Mouse (Mus musculus): ENCODE results near the gene Atp6v1g1. TPM values are rescaled to one million over a fixed set of nuclear protein-coding genes. Genes with fewer than 3 reads are reported as not detected.

Atp6v1g1 gene
- polyA plus RNA-seq (2015; fragmentation: Nextera tagmentation; extraction: Ambion mirVana): 265 and 273 TPM in 2 replicates

GRCm38 (mm10) chr4:63544494-63545230 lies at the start of gene Atp6v1g1:
Atp6v1g1 (plus strand) TSS chr4:63544772.
- peaks cover 16% of the 10 kb centered on the region for H3K36me3 ChIP-seq
- no peaks in the 10 kb centered on the region for H3K9me3 ChIP-seq
- peak; percentile 93 for ATAC-seq (ENCODE audit: borderline replicate concordance, extremely low read depth, low FRiP score, low TSS enrichment)
- under 1% methylated on average over 55 of the region's 57 CpGs for WGBS
- peak within 1 kb of the TSS; percentile 76 for H3K4me3 ChIP-seq
- H3K4me2 ChIP-seq: peak within 1 kb of the TSS; percentile 63
- peak within 1 kb of the TSS; percentile 76 for H3K27ac ChIP-seq
- H3K4me1 ChIP-seq: peaks cover 23% of the 10 kb centered on the region
- peak within 1 kb of the TSS; percentile 83 for H3K9ac ChIP-seq
- H3K27me3 ChIP-seq: no peaks in the 10 kb centered on the region

DNA sequence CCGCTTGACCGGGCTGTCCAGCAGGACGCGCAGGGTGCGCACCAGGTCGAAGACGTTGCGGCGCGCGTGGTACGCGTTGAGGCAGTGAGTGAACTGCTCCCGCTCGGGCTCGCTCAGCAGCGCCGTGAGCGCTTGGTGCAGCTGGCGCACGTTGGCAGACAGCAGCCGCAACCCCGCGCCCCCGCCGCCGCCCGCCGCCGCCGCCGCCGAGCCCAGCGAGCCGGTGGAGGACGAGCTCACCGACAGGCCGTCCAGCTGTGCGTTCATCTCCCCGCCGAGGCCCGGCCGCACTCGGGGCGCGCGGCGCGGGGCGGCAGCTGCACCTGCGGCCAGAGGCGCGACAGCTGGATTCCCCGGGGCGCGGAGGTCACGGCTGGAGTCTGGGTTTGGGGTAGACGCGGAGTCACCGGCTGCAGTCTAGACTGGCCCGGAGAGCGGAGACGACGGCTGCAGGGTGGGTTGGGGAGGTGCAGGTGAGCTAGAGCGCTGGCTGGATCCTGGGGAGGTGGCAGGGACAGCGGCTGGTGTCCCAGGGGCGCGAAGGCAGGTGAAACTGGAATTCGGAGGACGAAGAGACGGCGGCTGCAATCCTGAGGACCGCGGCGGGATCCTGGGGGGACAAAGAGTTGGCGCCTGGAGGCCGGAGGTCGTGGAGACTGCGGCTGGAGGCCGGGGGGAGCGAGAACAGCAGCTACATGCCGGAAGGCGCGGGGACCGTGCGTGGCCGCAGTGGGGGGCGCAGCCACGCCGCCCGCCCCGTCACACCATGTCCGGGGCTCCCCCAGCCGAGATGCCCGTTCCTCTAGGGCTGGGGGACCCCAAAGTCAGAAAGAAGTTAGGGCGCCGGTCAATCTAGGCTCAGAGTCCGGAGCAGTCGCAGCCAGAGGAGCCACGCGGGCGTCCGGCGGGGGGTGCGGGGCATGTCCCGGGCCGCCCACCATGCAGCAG lies 49.3 kb upstream of the Atp6v1g1 start:
- peak; percentile 50 for ATAC-seq (ENCODE audit: borderline replicate concordance, extremely low read depth, low FRiP score, low TSS enrichment)
- Histone ChIP-seq H3K27me3 (peaks cover 37% of the 10 kb centered on the region), H3K27ac (no peak overlapping the region), H3K4me1 (peaks cover 27% of the 10 kb centered on the region), H3K9ac (peak overlapping the region; percentile 61), H3K4me2 (peak overlapping the region; percentile 98), H3K36me3 (no peaks in the 10 kb centered on the region), H3K9me3 (no peaks in the 10 kb centered on the region), H3K4me3 (peak overlapping the region; percentile 82)
- WGBS: under 1% methylated on average over 105 of the region's 107 CpGs

- H3K36me3 ChIP-seq: no peaks in the 10 kb centered on the region
- peaks cover 43% of the 10 kb centered on the region for H3K27me3 ChIP-seq
- under 1% methylated on average over 31 of the region's 34 CpGs for WGBS
- no peaks in the 10 kb centered on the region for H3K9me3 ChIP-seq
- H3K27ac ChIP-seq: no peak within 1 kb of the TSS
- peak within 1 kb of the TSS; percentile 61 for H3K9ac ChIP-seq
- H3K4me1 ChIP-seq: peaks cover 27% of the 10 kb centered on the region
- peak; percentile 86 for ATAC-seq (ENCODE audit: borderline replicate concordance, extremely low read depth, low FRiP score, low TSS enrichment)
- peak within 1 kb of the TSS; percentile 82 for H3K4me3 ChIP-seq
- H3K4me2 ChIP-seq: peak within 1 kb of the TSS; percentile 98
Measured at GRCm38 (mm10) chr4:63495915-63496278, 48.7 kb upstream of the Atp6v1g1 start, which contains the start of gene Whrn. Whrn (minus strand) TSS chr4:63495991.

DNA sequence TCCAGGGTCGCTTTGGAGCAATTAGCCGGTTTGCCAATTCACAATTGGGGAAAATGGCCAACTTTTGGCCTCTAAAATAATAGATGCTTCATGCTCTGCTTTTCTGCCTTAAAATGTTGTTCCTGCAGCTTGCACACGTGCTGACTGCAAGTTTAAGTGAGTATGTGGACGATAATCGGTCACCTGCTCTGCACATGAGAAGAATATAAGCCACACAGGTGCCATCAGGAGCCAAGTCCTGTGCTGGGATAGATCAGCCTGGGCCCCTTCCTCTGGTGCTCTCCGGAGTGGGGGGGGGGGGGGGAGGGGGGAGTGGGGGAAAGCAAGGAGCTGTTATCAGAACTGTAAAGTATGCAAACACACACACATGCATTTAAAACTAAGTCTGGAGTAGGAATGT lies 48.3 kb upstream of the Atp6v1g1 start:
- H3K9ac ChIP-seq: peak overlapping the region; percentile 61
- no peaks in the 10 kb centered on the region for H3K9me3 ChIP-seq
- peak overlapping the region; percentile 82 for H3K4me3 ChIP-seq
- WGBS: 8% methylated on average over 6 of the region's 6 CpGs
- H3K4me1 ChIP-seq: peaks cover 27% of the 10 kb centered on the region
- H3K27me3 ChIP-seq: peaks cover 47% of the 10 kb centered on the region
- H3K27ac ChIP-seq: no peak overlapping the region
- ATAC-seq (ENCODE audit: borderline replicate concordance, extremely low read depth, low FRiP score, low TSS enrichment): 0 out of 2 replicates have a peak, but pooled peaks have one; percentile 2
- no peaks in the 10 kb centered on the region for H3K36me3 ChIP-seq
- H3K4me2 ChIP-seq: peak overlapping the region; percentile 98

DNA sequence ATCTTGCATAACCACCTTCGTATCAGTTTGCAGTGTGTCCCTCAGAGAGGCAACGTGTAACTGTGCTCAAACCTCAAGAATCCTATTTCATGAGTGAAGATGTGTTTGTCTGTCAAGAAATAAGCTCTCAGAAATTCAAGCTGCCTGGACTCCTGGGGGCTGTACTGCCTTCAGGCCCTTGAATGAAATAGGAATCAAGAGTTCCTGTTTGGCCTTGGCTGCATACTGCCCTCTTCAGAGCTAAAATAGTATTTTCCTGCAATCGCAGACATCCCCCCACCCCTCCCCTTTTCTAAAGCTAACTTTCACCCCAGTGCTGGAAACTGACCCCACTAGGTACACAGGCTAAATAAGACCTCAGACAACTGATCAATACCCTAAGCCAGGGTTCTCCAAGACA lies 46.2 kb upstream of the Atp6v1g1 start:
- no peak overlapping the region for H3K4me2 ChIP-seq
- H3K27ac ChIP-seq: no peak overlapping the region
- peaks cover 25% of the 10 kb centered on the region for H3K4me1 ChIP-seq
- no peak overlapping the region for H3K4me3 ChIP-seq
- 25% methylated on average over 3 of the region's 3 CpGs for WGBS
- peaks cover 42% of the 10 kb centered on the region for H3K27me3 ChIP-seq
- H3K36me3 ChIP-seq: no peaks in the 10 kb centered on the region
- ATAC-seq (ENCODE audit: borderline replicate concordance, extremely low read depth, low FRiP score, low TSS enrichment): no peak
- no peaks in the 10 kb centered on the region for H3K9me3 ChIP-seq
- no peak overlapping the region for H3K9ac ChIP-seq

DNA sequence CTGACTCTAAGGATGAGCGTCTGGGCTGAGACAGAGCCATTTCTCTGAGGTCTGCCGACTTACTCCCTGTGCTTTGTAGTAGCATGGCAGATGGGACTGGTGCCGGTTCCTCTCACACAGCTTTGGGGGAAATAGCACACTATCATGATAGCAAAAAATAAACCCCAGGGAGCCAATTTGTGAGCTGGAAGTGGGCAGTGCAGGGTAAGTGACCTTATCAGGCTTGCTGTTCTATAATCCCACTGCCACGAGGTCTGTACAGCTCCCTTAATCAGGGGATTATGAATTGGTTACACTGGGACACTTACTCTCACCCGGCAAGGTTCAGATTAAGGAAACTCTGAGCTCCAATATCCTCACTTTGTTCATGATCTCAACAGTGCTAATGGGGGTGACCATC lies 43.5 kb upstream of the Atp6v1g1 start:
- ATAC-seq (ENCODE audit: borderline replicate concordance, extremely low read depth, low FRiP score, low TSS enrichment): no peak
- H3K9ac ChIP-seq: no peak overlapping the region
- no peak overlapping the region for H3K4me3 ChIP-seq
- no peaks in the 10 kb centered on the region for H3K36me3 ChIP-seq
- H3K4me1 ChIP-seq: peaks cover 5% of the 10 kb centered on the region; the same call in 1 of the 2 replicates
- no peaks in the 10 kb centered on the region for H3K9me3 ChIP-seq
- H3K27ac ChIP-seq: no peak overlapping the region
- no peak overlapping the region for H3K4me2 ChIP-seq
- peaks cover 26% of the 10 kb centered on the region for H3K27me3 ChIP-seq
- WGBS: 59% methylated on average over 5 of the region's 5 CpGs

DNA sequence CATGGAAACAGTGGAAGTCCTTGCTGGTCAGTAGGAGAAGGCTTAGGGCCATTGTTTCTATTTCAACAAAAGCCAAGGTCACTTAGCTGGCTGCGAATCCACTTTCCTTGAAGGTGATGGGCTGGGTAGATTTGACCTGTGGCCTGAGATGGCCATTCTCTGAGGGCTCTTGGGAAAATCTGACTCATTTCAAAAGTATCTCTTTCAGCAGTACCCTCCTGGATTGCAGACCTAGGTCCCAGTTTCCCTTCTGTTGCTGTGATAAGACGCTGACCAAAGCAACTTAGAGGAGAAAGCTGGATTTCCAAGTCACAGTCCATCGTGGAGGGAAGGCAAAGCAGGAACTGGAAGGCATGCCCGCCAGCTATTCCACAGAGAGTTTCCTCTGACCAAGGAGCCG lies 40.6 kb upstream of the Atp6v1g1 start:
- H3K36me3 ChIP-seq: no peaks in the 10 kb centered on the region
- H3K4me2 ChIP-seq: no peak overlapping the region
- H3K27me3 ChIP-seq: peaks cover 22% of the 10 kb centered on the region
- H3K27ac ChIP-seq: no peak overlapping the region
- ATAC-seq (ENCODE audit: borderline replicate concordance, extremely low read depth, low FRiP score, low TSS enrichment): no peak
- 72% methylated on average over 5 of the region's 5 CpGs for WGBS
- no peak overlapping the region for H3K9ac ChIP-seq
- H3K4me3 ChIP-seq: no peak overlapping the region
- H3K4me1 ChIP-seq: no peaks in the 10 kb centered on the region
- H3K9me3 ChIP-seq: no peaks in the 10 kb centered on the region

- Histone ChIP-seq H3K4me2 (no peak overlapping the region), H3K9me3 (no peaks in the 10 kb centered on the region), H3K9ac (no peak overlapping the region), H3K4me3 (no peak overlapping the region), H3K36me3 (no peaks in the 10 kb centered on the region), H3K4me1 (no peaks in the 10 kb centered on the region), H3K27ac (no peak overlapping the region), H3K27me3 (no peaks in the 10 kb centered on the region)
- WGBS: 67% methylated on average over 5 of the region's 5 CpGs
- ATAC-seq (ENCODE audit: borderline replicate concordance, extremely low read depth, low FRiP score, low TSS enrichment): no peak
Measured at GRCm38 (mm10) chr4:63507478-63507877, 37.1 kb upstream of the Atp6v1g1 start.

DNA sequence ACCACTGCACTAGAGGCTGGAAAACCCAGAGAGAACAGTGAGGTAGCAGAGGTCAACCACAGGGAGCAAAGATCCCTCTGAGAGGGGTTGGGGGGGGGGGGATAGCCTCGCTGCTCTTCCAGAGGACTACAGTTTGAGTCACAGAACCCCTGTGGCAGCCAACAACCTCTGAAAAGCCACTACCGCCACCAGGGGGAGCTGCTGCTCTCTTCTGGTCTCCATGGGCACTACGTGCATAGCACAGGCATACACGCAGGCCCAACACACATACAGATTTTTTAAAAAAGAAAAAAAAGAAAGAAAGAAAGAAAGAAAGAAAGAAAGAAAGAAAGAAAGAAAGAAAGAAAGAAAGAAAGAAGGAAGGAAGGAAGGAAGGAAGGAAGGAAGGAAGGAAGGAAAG lies 36.3 kb upstream of the Atp6v1g1 start:
- no peak for ATAC-seq (ENCODE audit: borderline replicate concordance, extremely low read depth, low FRiP score, low TSS enrichment)
- no peak overlapping the region for H3K27ac ChIP-seq
- 15% methylated on average over 4 of the region's 4 CpGs for WGBS

DNA sequence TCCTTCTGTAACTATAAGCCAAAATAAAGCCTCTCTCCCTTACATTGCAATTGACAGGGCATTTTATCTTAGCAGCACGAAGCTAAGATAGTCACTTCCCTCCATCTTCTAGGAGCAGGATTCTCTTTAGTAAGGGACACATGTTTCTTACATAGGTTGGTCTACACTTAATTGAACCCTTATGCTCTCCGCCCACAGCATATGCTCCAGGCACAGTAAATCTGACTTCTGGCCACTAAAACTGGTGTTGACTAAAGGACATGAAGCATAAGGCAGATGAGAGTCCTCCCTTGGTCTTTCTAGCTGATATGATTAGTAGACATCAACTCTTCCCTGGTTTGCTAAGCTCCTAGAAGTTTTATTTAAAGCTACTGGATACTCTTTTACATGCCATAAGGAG lies 31.7 kb upstream of the Atp6v1g1 start:
- no peaks in the 10 kb centered on the region for H3K36me3 ChIP-seq
- H3K27ac ChIP-seq: no peak overlapping the region
- no peak overlapping the region for H3K4me3 ChIP-seq
- H3K4me2 ChIP-seq: no peak overlapping the region
- no peaks in the 10 kb centered on the region for H3K4me1 ChIP-seq
- no peak for ATAC-seq (ENCODE audit: borderline replicate concordance, extremely low read depth, low FRiP score, low TSS enrichment)
- WGBS: 84% methylated on average over 2 of the region's 2 CpGs
- H3K9ac ChIP-seq: no peak overlapping the region
- no peaks in the 10 kb centered on the region for H3K9me3 ChIP-seq
- H3K27me3 ChIP-seq: no peaks in the 10 kb centered on the region

More for the DNA sequence above, 36.3 kb upstream of the Atp6v1g1 start:
- Histone ChIP-seq H3K36me3 (no peaks in the 10 kb centered on the region), H3K27me3 (no peaks in the 10 kb centered on the region), H3K4me2 (no peak overlapping the region), H3K9me3 (no peaks in the 10 kb centered on the region), H3K4me3 (no peak overlapping the region), H3K4me1 (no peaks in the 10 kb centered on the region), H3K9ac (no peak overlapping the region)

DNA sequence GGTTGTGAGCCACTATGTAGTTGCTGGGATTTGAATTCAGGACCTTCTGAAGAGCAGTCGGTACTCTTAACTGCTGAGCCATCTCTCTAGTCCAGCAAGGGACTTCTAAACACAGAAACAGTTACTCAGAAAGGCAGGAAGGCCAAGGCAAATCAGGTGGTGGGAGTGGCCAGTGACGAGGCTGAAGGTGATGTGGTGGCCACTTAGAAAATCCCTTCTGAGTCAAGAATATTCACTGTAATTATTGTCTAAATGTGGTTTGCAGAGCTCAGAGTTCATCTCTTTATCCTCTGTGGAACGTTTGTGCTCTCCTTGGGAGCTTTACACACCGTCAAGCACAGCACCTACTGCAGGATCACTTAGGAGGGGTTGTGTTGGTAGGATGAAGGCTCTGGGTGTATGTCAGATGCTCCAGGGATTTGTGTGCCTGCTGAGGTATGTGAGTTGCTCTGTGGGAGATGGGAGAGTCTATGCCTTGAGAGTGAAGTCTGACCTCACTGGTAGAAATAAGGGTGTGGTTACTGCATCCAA lies 30.1 kb upstream of the Atp6v1g1 start:
- ATAC-seq (ENCODE audit: borderline replicate concordance, extremely low read depth, low FRiP score, low TSS enrichment): no peak
- 56% methylated on average over 4 of the region's 4 CpGs for WGBS

More for the DNA sequence above, 30.1 kb upstream of the Atp6v1g1 start:
- H3K36me3 ChIP-seq: no peaks in the 10 kb centered on the region
- H3K4me3 ChIP-seq: no peak overlapping the region
- no peak overlapping the region for H3K27ac ChIP-seq
- H3K9ac ChIP-seq: no peak overlapping the region
- H3K4me1 ChIP-seq: no peaks in the 10 kb centered on the region
- H3K4me2 ChIP-seq: no peak overlapping the region
- H3K9me3 ChIP-seq: no peaks in the 10 kb centered on the region
- no peaks in the 10 kb centered on the region for H3K27me3 ChIP-seq
